Mouse (Mus musculus): Measurements from ENCODE around the gene Nr2c2ap.

Gene Nr2c2ap

DNA sequence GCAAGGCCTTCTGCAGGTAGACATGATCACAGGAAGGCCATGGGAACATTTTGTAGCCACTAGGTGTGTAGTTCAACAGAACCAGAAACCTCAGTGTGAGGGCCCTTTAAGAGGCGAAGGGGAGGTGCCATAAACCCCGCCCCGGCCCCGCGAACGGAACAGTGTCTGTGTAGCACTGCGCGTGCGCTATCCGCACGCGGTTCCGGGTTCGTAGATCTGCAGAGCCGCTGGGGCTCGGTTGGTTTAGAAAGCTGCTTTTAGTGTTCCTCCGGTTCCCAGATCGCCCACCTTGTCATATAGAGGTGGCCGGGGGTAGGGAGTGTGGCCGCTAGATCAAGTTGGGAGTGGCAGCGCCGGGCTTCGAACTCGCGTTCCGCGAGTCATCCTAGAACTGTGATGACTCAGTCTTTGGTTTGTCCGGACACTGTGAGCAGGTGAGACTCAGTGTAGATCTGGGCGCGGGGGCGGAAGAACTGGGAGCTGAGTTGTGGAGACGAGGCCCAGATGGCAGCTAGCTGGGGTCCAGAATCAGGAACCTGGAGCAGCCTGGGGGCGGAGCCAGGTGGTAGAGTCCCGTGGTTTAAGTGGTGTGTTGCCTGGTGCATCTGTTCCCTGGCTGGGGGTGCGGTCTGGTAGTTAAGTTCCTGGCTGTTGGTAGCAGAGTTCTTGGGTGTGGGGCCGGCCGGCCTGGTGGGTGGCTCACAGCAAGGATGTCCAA is at the start of gene Nr2c2ap:
Nr2c2ap (plus strand) TSS at position 168 of the 718 bp plus-strand sequence.
- DNase-seq (ENCODE audit: low spot score in 2 of 2), result peak; percentile 63 to 74

GRCm38 (mm10) chr8:70081976-70082375 is 49.2 kb upstream of the Nr2c2ap start:
- DNase-seq (ENCODE audit: low spot score in 2 of 2), result no peak

DNA sequence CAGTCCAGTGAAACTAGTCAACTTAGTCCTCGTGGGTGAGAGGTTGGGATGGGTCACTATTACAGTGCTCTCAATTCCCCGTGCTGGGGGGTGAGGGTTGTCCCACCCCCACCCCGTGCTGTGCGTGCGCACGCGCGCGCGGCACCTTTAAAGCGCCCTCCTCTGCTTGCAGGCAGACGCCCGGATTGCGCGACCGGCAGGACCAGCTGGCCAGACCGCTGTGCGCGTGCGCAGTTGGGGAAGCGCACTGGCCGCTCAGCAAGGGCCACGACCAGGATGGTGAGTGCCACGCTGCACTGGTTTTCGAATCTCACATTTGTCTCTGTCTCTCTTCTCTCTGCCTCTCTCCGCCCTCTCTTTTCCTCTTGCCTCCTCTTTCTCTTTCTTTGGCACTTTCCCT is 47.8 kb upstream of the Nr2c2ap start, which contains the start of gene Hapln4:
Hapln4 (plus strand) TSS at position 173 of the 400 bp plus-strand sequence.
- DNase-seq (ENCODE audit: low spot score in 2 of 2), result no peak

DNA sequence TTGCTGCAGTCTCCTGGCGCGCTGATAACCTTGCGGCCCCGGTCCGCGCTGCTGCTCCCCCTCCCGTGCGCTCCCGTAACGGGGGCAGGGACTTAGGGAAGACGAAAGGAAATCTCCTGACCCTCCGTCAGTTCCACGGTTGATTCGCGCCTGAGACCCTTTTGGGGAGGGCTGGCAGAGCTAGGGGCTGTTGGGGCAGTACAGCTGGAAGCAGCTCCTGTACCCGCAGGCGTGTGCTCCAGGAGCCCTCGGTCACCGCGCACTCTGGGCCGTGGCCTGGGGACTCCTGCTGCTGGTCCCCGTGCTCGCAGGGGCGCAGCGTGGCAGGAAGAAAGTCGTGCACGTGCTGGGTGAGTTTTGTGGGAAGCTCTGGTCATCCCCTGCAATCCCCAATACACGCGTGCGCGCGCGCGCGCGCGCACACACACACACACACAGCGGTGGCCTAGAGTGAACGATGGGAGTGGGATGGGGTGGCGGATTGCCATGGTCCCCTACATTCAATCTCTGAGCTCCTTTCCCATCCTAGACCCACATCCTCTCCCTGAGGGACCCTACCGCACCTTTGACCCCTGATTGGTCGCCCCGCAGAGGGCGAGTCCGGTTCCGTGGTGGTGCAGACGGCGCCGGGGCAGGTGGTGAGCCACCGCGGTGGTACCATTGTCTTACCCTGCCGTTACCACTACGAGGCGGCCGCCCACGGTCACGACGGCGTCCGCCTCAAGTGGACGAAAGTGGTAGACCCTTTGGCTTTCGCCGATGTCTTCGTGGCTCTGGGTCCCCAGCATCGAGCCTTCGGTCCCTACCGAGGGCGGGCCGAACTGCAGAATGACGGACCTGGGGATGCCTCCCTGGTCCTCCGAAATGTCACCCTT is 46.7 kb upstream of the Nr2c2ap start:
- DNase-seq (ENCODE audit: low spot score in 2 of 2), result no peak

DNA sequence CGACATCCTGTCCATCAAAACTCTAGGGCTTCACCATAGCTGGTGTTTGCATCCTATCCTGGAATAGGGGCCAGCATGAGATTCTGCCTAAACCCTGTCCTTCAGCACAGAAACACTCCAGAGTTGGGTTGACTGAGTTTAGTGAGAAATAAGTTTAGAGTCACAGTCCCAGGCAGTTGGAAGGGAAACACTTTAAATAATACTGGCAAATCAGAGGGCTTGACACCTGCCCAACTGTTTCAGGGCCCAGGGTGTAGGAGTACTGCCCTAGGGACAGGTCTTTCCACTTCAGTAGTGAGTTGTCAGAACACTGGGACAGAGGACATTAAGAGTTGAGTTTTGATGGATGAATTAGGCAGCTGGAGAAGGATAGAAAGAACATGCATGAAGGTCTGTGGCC is 45.0 kb upstream of the Nr2c2ap start:
- no peak for DNase-seq (ENCODE audit: low spot score in 2 of 2)

- DNase-seq (ENCODE audit: low spot score in 2 of 2), result no peak
Measured at GRCm38 (mm10) chr8:70087237-70087636, 43.9 kb upstream of the Nr2c2ap start.

- peak in 1 of 2 experiments; percentile 69 for DNase-seq (ENCODE audit: low spot score in 2 of 2)
Measured at GRCm38 (mm10) chr8:70087836-70088650, 43.1 kb upstream of the Nr2c2ap start.

DNA sequence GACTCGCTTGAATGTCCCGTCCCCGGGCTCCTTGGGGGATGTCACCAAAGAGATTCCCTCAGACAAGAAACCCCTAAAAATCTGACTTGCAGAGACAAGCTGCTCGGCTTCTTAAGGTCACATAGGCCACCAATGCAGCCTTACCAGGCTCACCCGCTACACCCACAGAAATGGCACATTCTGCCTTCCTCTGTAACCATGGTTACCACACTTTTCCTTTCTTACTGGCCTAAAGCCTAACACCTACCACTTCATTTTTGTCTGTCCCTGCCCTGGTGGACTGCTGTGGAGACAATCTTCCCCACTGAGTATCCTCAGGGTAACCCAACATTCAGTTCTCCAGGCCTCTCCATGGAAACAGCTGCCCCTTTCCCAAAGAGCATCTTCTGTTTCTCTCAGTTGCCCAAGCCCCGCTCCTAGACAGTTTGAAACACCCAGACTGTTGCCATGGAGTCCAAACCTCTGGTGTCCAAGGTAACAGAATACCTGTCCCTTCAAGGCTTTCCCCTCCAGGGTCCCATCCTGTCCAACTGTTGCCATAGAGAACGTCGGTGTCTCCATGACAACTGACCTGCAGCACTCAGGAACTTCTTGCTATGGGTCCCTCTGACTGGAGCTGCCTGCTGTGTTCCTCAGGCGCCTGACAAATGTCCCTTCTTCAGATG is 41.7 kb upstream of the Nr2c2ap start:
- DNase-seq (ENCODE audit: low spot score in 2 of 2), result no peak

DNA sequence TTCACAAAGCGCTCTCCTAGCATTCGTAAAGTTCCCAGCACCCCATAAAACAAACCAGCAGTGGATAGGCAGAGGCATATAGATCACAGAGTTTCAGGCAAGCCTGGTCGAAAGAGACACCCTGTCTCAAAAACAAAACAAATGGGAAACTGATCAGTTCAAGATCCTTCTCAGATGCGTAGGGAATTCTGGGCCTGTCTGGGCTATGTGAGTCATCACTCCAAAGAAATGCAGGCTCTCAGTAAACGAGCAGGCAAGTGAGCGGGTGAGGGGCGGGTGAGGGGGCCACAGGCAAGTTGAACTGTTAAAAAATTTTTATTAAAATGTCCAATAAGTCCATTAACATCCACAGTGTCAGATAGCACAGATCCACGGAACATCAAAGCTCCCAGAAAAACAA is 38.3 kb upstream of the Nr2c2ap start:
- DNase-seq (ENCODE audit: low spot score in 2 of 2), result no peak

DNA sequence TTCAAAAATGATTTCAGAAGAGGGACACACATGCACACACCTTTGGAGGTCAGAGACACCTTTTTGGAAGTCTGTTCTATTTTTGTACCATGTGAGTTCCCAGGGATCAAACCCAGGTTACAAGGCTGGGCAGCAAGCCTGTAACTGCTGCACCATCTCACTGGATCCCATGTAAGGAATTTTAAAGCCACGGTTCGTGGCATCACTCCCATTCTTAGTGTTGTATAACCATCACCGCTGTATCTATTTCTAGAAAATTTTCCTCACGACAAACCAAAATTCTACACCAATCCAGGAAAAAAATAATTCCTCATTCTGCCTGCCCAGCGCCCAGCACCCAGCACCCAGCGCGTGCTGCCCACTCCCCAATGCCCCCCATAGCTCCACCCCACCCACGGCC is 31.9 kb upstream of the Nr2c2ap start:
- no peak for DNase-seq (ENCODE audit: low spot score in 2 of 2)

DNA sequence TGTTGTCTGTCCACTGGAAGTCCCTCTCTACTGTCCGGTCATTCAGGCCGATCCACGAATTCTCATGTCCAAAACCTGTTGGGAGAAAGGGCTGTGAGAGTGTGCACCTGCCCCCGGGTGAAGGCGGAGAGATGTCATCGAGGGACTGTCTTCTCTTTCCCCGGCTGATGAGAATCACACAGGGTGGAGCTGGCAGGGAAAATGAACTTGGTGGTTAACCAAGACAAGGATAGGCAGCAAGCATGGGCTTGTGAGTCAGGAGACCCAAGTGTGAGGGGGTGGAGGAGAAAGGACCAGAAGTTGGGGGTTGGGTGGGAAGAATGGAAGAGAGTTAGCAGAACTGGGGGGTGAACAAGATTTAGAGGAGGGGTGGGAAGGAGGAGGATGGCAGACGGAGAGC is 30.9 kb upstream of the Nr2c2ap start:
- no peak for DNase-seq (ENCODE audit: low spot score in 2 of 2)

GRCm38 (mm10) chr8:70104506-70104905 is 26.6 kb upstream of the Nr2c2ap start:
- DNase-seq (ENCODE audit: low spot score in 2 of 2), result no peak

- no peak for DNase-seq (ENCODE audit: low spot score in 2 of 2)
Measured at GRCm38 (mm10) chr8:70104922-70105321, 26.2 kb upstream of the Nr2c2ap start.

DNA sequence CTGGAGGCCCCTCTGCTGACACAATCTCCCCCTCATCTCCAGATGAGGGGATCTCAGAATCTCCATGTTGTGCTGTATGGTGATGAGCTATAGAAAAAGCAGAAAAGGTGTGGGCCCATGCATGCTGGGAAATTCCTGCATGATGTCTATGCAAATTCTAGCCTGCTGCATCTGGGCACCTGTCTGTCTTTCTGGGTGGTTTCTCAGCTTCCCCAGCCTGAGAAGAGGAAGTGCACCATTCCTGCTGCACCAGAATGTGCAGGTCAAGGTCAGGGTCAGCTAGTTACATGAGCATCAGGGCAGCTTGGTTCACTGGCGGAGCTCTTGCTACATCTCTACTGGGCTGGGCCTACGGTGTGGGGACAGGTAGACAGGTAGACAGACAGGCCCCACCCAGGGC is 20.7 kb upstream of the Nr2c2ap start:
- DNase-seq (ENCODE audit: low spot score in 2 of 2), result no peak

DNA sequence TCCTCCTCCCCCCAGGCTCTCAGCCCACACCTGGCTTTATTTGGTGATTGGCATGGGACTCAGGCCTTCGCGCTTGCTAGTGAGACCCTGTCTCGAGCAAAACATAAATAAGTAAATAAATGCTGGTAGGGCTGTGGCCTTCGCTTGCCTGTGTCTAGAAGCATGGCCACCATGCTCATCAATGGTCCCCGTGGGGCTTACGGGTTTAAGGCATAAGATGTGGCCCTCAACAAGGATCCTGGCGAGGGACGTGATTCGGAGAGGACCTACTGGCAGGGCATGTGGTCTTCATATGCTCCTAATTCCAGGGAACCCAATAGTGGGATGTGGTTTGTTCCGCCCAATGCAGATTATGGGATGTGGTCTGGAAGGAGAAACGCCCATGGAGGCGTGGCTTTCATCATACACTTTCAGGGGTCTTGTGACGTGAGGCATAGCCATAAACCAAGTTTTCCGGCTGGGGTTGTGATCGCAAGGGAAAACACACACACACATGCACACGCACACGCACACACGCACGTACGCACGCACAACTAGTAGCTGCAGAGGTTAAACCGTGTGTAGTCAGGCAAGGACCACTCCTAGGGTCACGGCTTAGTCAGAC is 19.8 kb upstream of the Nr2c2ap start:
- no peak for DNase-seq (ENCODE audit: low spot score in 2 of 2)

GRCm38 (mm10) chr8:70112401-70113016 is 18.6 kb upstream of the Nr2c2ap start:
- no peak for DNase-seq (ENCODE audit: low spot score in 2 of 2)

GRCm38 (mm10) chr8:70114488-70114887 is 16.6 kb upstream of the Nr2c2ap start:
- DNase-seq (ENCODE audit: low spot score in 2 of 2), result no peak

GRCm38 (mm10) chr8:70114892-70115291 is 16.2 kb upstream of the Nr2c2ap start:
- no peak for DNase-seq (ENCODE audit: low spot score in 2 of 2)

DNA sequence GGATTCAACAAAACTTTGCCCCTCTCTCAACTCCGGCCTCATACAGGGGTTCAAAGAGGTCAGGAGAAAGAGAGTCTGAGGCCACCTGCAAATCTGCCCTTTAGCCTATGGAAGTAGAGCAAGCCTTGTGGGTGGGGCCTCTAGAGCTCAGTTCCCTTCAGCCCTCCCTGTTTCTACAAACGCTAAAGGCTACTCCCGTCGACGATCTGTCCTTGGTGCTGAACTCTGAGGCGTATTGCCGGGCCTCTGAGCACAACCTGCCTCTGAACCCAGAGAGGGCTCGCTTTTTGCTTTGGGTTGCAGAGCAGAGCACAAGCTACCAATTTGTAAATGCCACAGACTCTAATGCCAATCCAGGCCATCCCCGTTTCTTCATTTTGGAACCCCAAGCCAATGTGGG is 13.5 kb upstream of the Nr2c2ap start:
- DNase-seq (ENCODE audit: low spot score in 2 of 2), result no peak
